Mouse (Mus musculus): ENCODE data around the gene Kctd21.
A peak's percentile ranks its signal among the peaks of the same experiment; 100 is the strongest.

Kctd21 gene

GRCm38 (mm10) chr7:97331726-97332666, at the start of gene Kctd21, which contains the start of gene Usp35:
TSS of gene Kctd21 (plus strand) at chr7:97332327.
TSS of gene Usp35 (minus strand) at chr7:97332020.
- DNase-seq, result peak; percentile 96

GRCm38 (mm10) chr7:97296986-97297385, 35.1 kb upstream of the Kctd21 start:
- no peak for DNase-seq

- DNase-seq, result peak; percentile 61
Measured at GRCm38 (mm10) chr7:97297466-97297865, 34.7 kb upstream of the Kctd21 start.

- no peak for DNase-seq
Measured at GRCm38 (mm10) chr7:97298279-97298678, 33.8 kb upstream of the Kctd21 start.

DNA sequence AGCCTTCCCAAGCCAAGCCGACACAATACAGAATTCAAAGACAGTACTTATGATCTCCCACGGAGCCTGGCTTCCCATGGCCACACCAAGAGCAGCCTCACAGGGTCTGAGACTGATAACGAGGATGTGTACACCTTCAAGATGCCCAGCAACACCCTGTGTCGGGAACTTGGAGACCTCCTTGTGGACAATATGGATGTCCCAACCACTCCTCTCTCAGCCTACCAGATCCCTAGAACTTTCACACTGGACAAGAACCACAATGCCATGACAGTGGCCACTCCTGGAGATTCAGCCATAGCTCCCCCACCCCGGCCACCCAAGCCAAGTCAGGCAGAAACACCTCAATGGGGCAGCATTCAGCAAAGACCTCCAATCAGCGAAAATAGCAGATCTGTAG, 33.2 kb upstream of the Kctd21 start:
- DNase-seq, result no peak

DNA sequence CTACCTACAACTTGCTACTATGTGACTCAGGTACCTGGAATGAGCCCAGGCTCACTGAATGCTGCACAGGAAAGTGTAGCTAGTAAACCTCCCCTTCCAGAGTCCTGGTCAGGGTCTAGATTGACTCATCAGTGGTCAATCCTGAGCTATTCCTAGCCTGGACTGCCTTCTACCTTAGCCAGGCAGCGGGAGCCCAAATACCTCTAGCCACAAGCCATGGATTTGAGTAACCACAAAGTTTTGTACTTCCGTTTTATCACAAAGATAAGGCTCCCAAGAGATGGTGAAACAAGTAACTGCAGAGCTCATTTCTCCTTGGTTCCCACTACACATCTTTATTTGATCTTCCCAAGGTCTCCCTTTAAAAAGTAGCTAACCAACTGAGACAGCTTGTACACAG, 31.2 kb upstream of the Kctd21 start:
- DNase-seq, result no peak

- DNase-seq, result no peak
Measured at GRCm38 (mm10) chr7:97301321-97301720, 30.8 kb upstream of the Kctd21 start.

DNA sequence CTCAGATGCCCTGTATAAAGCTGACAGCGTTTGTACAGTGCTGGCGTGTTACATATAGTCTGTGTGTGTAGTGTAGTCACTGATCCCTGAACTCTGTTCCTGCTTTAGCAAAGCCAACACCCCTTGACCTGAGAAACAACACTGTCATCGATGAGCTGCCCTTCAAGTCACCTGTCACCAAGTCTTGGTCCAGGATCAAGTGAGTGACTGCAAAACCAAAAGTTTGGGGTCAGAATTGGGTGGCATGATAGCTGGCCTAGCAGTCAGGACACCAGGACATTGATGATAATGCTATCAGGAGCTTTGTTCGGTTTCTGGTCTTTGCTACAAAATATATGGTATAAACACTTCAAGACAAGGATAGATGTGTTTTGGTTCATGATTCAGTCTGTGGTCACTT, 29.9 kb upstream of the Kctd21 start:
- no peak for DNase-seq

GRCm38 (mm10) chr7:97302876-97303275, 29.3 kb upstream of the Kctd21 start:
- no peak for DNase-seq

DNA sequence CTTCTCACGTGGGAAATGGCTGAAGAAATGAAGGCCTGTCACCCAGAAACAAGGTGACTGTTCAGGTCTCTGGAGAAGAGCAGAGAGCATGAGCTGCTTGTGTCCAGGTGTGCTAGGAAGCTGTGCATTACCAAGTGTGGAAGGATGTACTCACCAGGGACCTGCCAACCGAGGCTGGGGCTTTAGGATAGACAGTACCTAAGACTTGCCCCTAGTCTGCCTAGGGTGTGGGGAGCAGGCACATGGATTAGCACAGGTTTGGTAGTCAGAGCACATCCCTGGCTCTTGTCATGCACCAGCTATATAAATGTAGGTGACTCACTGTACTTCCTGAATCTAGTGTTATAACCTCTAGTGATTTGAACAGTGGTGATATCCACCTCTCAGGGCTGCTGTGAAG, 28.5 kb upstream of the Kctd21 start:
- DNase-seq, result no peak

GRCm38 (mm10) chr7:97304471-97304870, 27.7 kb upstream of the Kctd21 start:
- no peak for DNase-seq

- DNase-seq, result no peak
Measured at GRCm38 (mm10) chr7:97305206-97305605, 26.9 kb upstream of the Kctd21 start.

GRCm38 (mm10) chr7:97306813-97307212, 25.3 kb upstream of the Kctd21 start:
- no peak for DNase-seq

GRCm38 (mm10) chr7:97307546-97307945, 24.6 kb upstream of the Kctd21 start:
- peak; percentile 3 for DNase-seq

- peak; percentile 2 for DNase-seq
Measured at GRCm38 (mm10) chr7:97309461-97310340, 22.4 kb upstream of the Kctd21 start.

DNA sequence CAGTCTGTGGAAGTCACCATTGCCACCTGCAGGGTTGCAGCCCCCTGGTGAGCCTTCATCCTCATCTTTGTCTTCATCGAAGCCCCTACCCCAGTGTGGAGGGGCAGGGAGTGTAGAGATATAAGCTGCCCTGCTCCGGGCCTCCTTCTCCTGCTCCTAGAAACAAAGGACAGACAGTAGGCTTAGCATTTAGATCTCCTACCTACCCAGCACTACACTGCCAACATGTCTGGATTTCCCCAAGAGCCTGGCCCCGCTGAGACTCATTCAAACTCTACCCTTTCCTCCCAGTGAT, 21.8 kb upstream of the Kctd21 start:
- no peak for DNase-seq

DNA sequence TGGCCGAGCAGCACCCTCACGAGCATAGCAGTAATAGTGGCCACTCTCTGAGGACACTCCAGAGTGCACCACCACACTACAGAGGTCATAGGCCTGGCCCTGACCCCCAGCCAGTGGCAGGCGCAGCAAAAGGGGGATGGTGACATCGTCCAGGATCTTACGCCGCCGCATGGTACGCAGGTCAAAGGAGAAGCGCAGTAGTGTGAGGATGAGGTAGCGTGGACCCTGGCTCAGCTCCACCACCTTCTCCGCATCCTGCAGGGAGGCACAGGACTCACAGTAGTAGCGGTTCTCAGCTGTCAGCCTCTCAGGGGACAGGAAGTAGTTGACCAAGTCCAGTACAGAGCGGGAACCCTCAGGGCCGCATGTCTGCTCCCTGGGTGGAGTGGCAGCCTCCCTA, 20.5 kb upstream of the Kctd21 start:
- DNase-seq, result no peak

GRCm38 (mm10) chr7:97312196-97312595, 19.9 kb upstream of the Kctd21 start:
- DNase-seq, result no peak

- DNase-seq, result no peak
Measured at GRCm38 (mm10) chr7:97312856-97313255, 19.3 kb upstream of the Kctd21 start.

GRCm38 (mm10) chr7:97313364-97313995, 18.6 kb upstream of the Kctd21 start:
- no peak for DNase-seq

DNA sequence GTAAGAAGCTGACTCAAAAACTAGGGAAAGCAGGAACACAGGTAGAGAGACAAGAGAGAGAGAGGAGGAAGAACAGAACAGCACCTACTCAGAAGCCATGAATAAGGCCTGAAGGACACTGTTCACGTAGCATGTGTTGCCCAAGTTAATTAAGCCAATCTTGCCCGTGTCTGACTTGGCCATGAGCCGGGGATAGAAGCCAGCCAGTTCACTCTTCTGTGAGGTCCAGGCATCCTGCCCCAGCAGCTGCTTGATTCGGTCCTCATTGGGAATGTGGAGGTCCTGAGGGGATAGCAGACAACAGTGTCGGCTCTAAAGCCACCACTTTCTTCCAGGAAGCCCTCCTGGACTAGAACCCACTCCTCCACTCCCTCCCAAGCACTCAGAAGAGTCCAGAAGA, 17.5 kb upstream of the Kctd21 start:
- DNase-seq, result no peak

GRCm38 (mm10) chr7:97315656-97316055, 16.5 kb upstream of the Kctd21 start:
- no peak for DNase-seq

- no peak for DNase-seq
Measured at GRCm38 (mm10) chr7:97317706-97318105, 14.4 kb upstream of the Kctd21 start.

Data from right cerebral cortex, postnatal 25 days (tissue).